Mouse (Mus musculus): ENCODE data around the gene Olfr876.
"Not testable (repeated sequence)": the region's sequence is repeated elsewhere in the genome, so short reads cannot be mapped to it uniquely, and the experiment has no call there.

The Olfr876 gene

GRCm38 (mm10) chr9:37802731-37803130 lies at the start of gene Olfr876:
TSS of gene Olfr876 (plus strand) at chr9:37803031.
- DNase-seq = no peak

GRCm38 (mm10) chr9:37761728-37762127 lies 41.1 kb upstream of the Olfr876 start:
- DNase-seq = no peak

- no peak for DNase-seq
Observed at GRCm38 (mm10) chr9:37762541-37762940, 40.3 kb upstream of the Olfr876 start.

GRCm38 (mm10) chr9:37770661-37771060 lies 32.2 kb upstream of the Olfr876 start:
- DNase-seq = no peak

- no peak for DNase-seq
Observed at GRCm38 (mm10) chr9:37771759-37772158, 31.1 kb upstream of the Olfr876 start, which contains the start of gene Olfr875. TSS of gene Olfr875 (plus strand) at chr9:37771857.

GRCm38 (mm10) chr9:37782766-37783260 lies 20.0 kb upstream of the Olfr876 start:
- no peak for DNase-seq

- not testable (repeated sequence) for DNase-seq
Observed at GRCm38 (mm10) chr9:37783394-37784387, 19.1 kb upstream of the Olfr876 start.

GRCm38 (mm10) chr9:37786411-37786810 lies 16.4 kb upstream of the Olfr876 start:
- DNase-seq = no peak

- DNase-seq = no peak
Observed at GRCm38 (mm10) chr9:37802055-37802454, 776 bp upstream of the Olfr876 start.

GRCm38 (mm10) chr9:37807235-37807634 lies 4.4 kb downstream of the Olfr876 start:
- DNase-seq = no peak

GRCm38 (mm10) chr9:37808456-37808855 lies 5.6 kb downstream of the Olfr876 start:
- no peak for DNase-seq

GRCm38 (mm10) chr9:37808976-37809375 lies 6.1 kb downstream of the Olfr876 start:
- no peak for DNase-seq

- DNase-seq = no peak
Observed at GRCm38 (mm10) chr9:37814696-37815095, 11.9 kb downstream of the Olfr876 start.

- DNase-seq = no peak
Observed at GRCm38 (mm10) chr9:37829881-37830280, 27.1 kb downstream of the Olfr876 start.

- no peak for DNase-seq
Observed at GRCm38 (mm10) chr9:37833341-37833740, 30.5 kb downstream of the Olfr876 start.

- DNase-seq = no peak
Observed at GRCm38 (mm10) chr9:37849267-37849666, 46.4 kb downstream of the Olfr876 start.

- no peak for DNase-seq
Observed at GRCm38 (mm10) chr9:37853969-37854368, 51.1 kb downstream of the Olfr876 start, which contains the start of gene Olfr877. TSS of gene Olfr877 (plus strand) at chr9:37854269.
